Mouse (Mus musculus) heart, adult 11 months (tissue): ENCODE measurements around the gene Tcf21.

ENCODE experiments used
- DNase-seq: peaks from one replicate; pipeline ENCODE4 v3.0.0; 2022

The Tcf21 gene

GRCm38 (mm10) chr10:22815461-22816236 lies 4.3 kb downstream of the Tcf21 start:
- DNase-seq: no peak

- peak; percentile 91 for DNase-seq
Measured at GRCm38 (mm10) chr10:22814771-22815170, 5.2 kb downstream of the Tcf21 start.

- peak; percentile 85 for DNase-seq
Measured at GRCm38 (mm10) chr10:22814294-22814693, 5.7 kb downstream of the Tcf21 start.

GRCm38 (mm10) chr10:22813317-22813960 lies 6.5 kb downstream of the Tcf21 start:
- peak; percentile 96 for DNase-seq

GRCm38 (mm10) chr10:22811921-22812320 lies 8.1 kb downstream of the Tcf21 start:
- DNase-seq: peak; percentile 91

- peak; percentile 64 for DNase-seq
Measured at GRCm38 (mm10) chr10:22782684-22783083, 37.3 kb downstream of the Tcf21 start.

GRCm38 (mm10) chr10:22781466-22781865 lies 38.5 kb downstream of the Tcf21 start:
- DNase-seq: peak; percentile 86

- peak; percentile 89 for DNase-seq
Measured at GRCm38 (mm10) chr10:22777939-22778338, 42.0 kb downstream of the Tcf21 start.

- DNase-seq: no peak
Measured at GRCm38 (mm10) chr10:22776007-22776698, 43.8 kb downstream of the Tcf21 start.

GRCm38 (mm10) chr10:22775456-22775855 lies 44.5 kb downstream of the Tcf21 start:
- no peak for DNase-seq

GRCm38 (mm10) chr10:22774626-22775025 lies 45.3 kb downstream of the Tcf21 start:
- no peak for DNase-seq
